Mouse (Mus musculus): ENCODE data around the gene C1s2.

GRCm38 (mm10) chr6:124655893-124656292 is 20.0 kb upstream of the C1s2 start:
- TF ChIP-seq POLR2A (IDR thresholded peaks at IDR 0.05; ENCODE audit: borderline replicate concordance, control insufficient read depth, low read depth, low read length) = no peak
- no peak for TF ChIP-seq CTCF (IDR thresholded peaks at IDR 0.05; ENCODE audit: control insufficient read depth, insufficient read depth, low read length)

All from bone marrow, adult 2 months (tissue).